Comparison of ENCODE assay signal across 8 mouse cellular contexts in the genomic region with DNA sequence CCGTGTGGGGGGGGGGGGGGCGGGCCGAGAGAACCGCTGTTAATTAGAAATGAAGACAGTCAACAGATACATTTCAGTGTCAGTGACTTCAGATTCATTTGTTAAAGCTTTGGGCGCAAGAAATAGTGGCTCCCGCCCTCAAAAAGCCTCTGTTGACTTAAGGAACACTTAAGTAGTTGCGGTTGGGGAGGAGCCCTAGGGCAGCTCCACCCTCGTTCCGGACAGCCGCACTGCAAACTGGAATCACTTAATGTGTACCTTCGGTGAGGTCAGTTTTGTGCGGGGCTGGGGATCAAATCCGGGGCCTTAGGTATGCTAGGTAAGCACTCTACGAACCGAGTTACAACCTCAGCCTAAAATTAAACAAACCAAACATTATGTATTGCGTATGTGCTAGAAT. TPM values are rescaled to one million over a fixed set of nuclear protein-coding genes. Genes with fewer than 3 reads are reported as not detected.
DNase-seq lines count a peak whose midpoint lies in the region; ATAC-seq and TF ChIP-seq lines count a peak whose summit lies in the region.

No protein-coding gene starts in this region.

- ATAC-seq in erythroid progenitor cell, adult 5-6 weeks (replicated peaks; ENCODE audit: low FRiP score, poor library complexity, severe bottlenecking) = peak; percentile 67; the same call in 1 of the 2 replicates
- peak; percentile 64 for ATAC-seq in lung, embryonic 16.5 days (ENCODE audit: low read depth)

- H3K4me3 ChIP-seq in kidney, adult 2 months (ENCODE audit: insufficient read depth, low read depth, low read length) = peak overlapping the region; percentile 66
- peak overlapping the region; percentile 72 for H3K4me3 ChIP-seq in lung, embryonic 16.5 days (ENCODE audit: low read length)

- H3K27me3 ChIP-seq in kidney, adult 2 months (replicated peaks; ENCODE audit: control insufficient read depth, insufficient read depth, low read length) = no peaks in the 10 kb centered on the region
- H3K27me3 ChIP-seq in lung, embryonic 16.5 days (ENCODE audit: control insufficient read depth, insufficient read depth, low read depth, low read length) = peaks cover 17% of the 10 kb centered on the region
- no peaks in the 10 kb centered on the region for H3K27me3 ChIP-seq in splenic B cell, adult 2 months (ENCODE audit: control insufficient read depth, insufficient read depth, low read length, poor library complexity, severe bottlenecking)

- H3K9me3 ChIP-seq in lung, embryonic 16.5 days (ENCODE audit: control insufficient read depth, low read length) = no peaks in the 10 kb centered on the region

- peak; percentile 19 for DNase-seq in urinary bladder, postnatal 25 days (ENCODE audit: low spot score)
- no peak for DNase-seq in urinary bladder, postnatal 4 days (ENCODE audit: low spot score in 2 of 2)
- DNase-seq in kidney, adult 2 months = peak; percentile 29
- peak; percentile 67 for DNase-seq in splenic B cell, adult 2 months (ENCODE audit: low read depth, low spot score)
- DNase-seq in cerebellum, adult 18-20 months = no peak
- no peak for DNase-seq in layer of hippocampus, postnatal 10 days (ENCODE audit: low spot score in 2 of 2)

- H3K36me3 ChIP-seq in kidney, adult 2 months (ENCODE audit: control insufficient read depth, insufficient read depth, low read length) = no peaks in the 10 kb centered on the region
- H3K36me3 ChIP-seq in lung, embryonic 16.5 days (ENCODE audit: control insufficient read depth, insufficient read depth, low read length) = no peaks in the 10 kb centered on the region
- H3K36me3 ChIP-seq in splenic B cell, adult 2 months (ENCODE audit: control insufficient read depth, insufficient read depth, low read length, poor library complexity, severe bottlenecking) = no peaks in the 10 kb centered on the region

- no peak overlapping the region for H3K27ac ChIP-seq in kidney, adult 2 months (ENCODE audit: insufficient read depth, low read depth, low read length)
- no peak overlapping the region; the same call in 1 of the 2 replicates for H3K27ac ChIP-seq in lung, embryonic 16.5 days (ENCODE audit: low read length)

- H3K4me2 ChIP-seq in lung, embryonic 16.5 days (ENCODE audit: low read depth, low read length) = peak overlapping the region; percentile 96

- H3K4me1 ChIP-seq in kidney, adult 2 months (ENCODE audit: control insufficient read depth, insufficient read depth, low read length) = no peaks in the 10 kb centered on the region
- H3K4me1 ChIP-seq in lung, embryonic 16.5 days (replicated peaks; ENCODE audit: control insufficient read depth, insufficient read depth, low read length) = peaks cover 9% of the 10 kb centered on the region; the same call in 1 of the 2 replicates

- TF ChIP-seq CTCF in kidney, adult 2 months (conservative IDR thresholded peaks at IDR 0.05; ENCODE audit: insufficient read depth, insufficient read length, low read depth, low read length) = no peak

- peak overlapping the region; percentile 69 for H3K9ac ChIP-seq in lung, embryonic 16.5 days (ENCODE audit: low read length)

- no peak for TF ChIP-seq POLR2A in kidney, adult 2 months (IDR thresholded peaks at IDR 0.05; ENCODE audit: low read depth, low read length)

- 6% methylated on average over 16 of the region's 16 CpGs for WGBS in kidney, adult 2 months
- WGBS in lung, embryonic 16.5 days = 3% methylated on average over 14 of the region's 16 CpGs

RNA-seq across cellular contexts. Expression of gene Utf1, which starts 7.5 kb away (rescaled TPM):
- not detected in 2 replicates for total RNA-seq in erythroid progenitor cell, adult 5-6 weeks (2015; ENCODE audit: low replicate concordance)
- not detected in 2 replicates for total RNA-seq in erythroid progenitor cell, adult 5-6 weeks (2017; ENCODE audit: low replicate concordance)
- 0.13 TPM in 1 of 2 replicates, not detected in the other for polyA plus RNA-seq in kidney, adult 2 months (2012; rRNA removed)
- polyA plus RNA-seq in lung, embryonic 16.5 days (2015; fragmentation: Nextera tagmentation; extraction: Ambion mirVana) = 0.13 and 0.63 TPM in 2 replicates
- total RNA-seq in layer of hippocampus, postnatal 10 days (2021) = not detected

RNA-seq across cellular contexts. Expression of gene 6430531B16Rik, which starts 27.5 kb away (rescaled TPM):
- not detected in 2 replicates for total RNA-seq in erythroid progenitor cell, adult 5-6 weeks (2015; ENCODE audit: low replicate concordance)
- total RNA-seq in erythroid progenitor cell, adult 5-6 weeks (2017; ENCODE audit: low replicate concordance) = not detected in 2 replicates
- polyA plus RNA-seq in kidney, adult 2 months (2012; rRNA removed) = 0.13 and 0.29 TPM in 2 replicates
- 4.1 and 6.2 TPM in 2 replicates for polyA plus RNA-seq in lung, embryonic 16.5 days (2015; fragmentation: Nextera tagmentation; extraction: Ambion mirVana)
- 1 to 10 TPM in 1 of 2 experiments, under 1 TPM in 1; 0.87 to 1.0 TPM for total RNA-seq in layer of hippocampus, postnatal 10 days (2021)

RNA-seq across cellular contexts. Expression of gene Adam8, which starts 41.3 kb away (rescaled TPM):
- total RNA-seq in erythroid progenitor cell, adult 5-6 weeks (2015; ENCODE audit: low replicate concordance) = 9.2 and 9.4 TPM in 2 replicates
- 3.3 and 5.2 TPM in 2 replicates for total RNA-seq in erythroid progenitor cell, adult 5-6 weeks (2017; ENCODE audit: low replicate concordance)
- polyA plus RNA-seq in kidney, adult 2 months (2012; rRNA removed) = 1.8 and 2.2 TPM in 2 replicates
- polyA plus RNA-seq in lung, embryonic 16.5 days (2015; fragmentation: Nextera tagmentation; extraction: Ambion mirVana) = 1.9 and 3.1 TPM in 2 replicates
- 1 to 10 TPM; 1.3 to 2.4 TPM for total RNA-seq in layer of hippocampus, postnatal 10 days (2021)

RNA-seq across cellular contexts. Expression of gene Kndc1, which starts 56.6 kb away (rescaled TPM):
- not detected in 2 replicates for total RNA-seq in erythroid progenitor cell, adult 5-6 weeks (2015; ENCODE audit: low replicate concordance)
- total RNA-seq in erythroid progenitor cell, adult 5-6 weeks (2017; ENCODE audit: low replicate concordance) = not detected in 2 replicates
- polyA plus RNA-seq in kidney, adult 2 months (2012; rRNA removed) = 0.02 TPM in 1 of 2 replicates, not detected in the other
- polyA plus RNA-seq in lung, embryonic 16.5 days (2015; fragmentation: Nextera tagmentation; extraction: Ambion mirVana) = 1.1 and 1.8 TPM in 2 replicates
- 10 to 100 TPM; 49.1 to 56.1 TPM for total RNA-seq in layer of hippocampus, postnatal 10 days (2021)

Comparison
In these comparisons a context has a peak if more than half of its experiments do, and no peak if none do; other contexts are left out.
1. DNase-seq: peak in urinary bladder, postnatal 25 days (single experiment), kidney, adult 2 months (single experiment) and splenic B cell, adult 2 months (single experiment); none in urinary bladder, postnatal 4 days (0 of 2), cerebellum, adult 18-20 months (0 of 2) and layer of hippocampus, postnatal 10 days (0 of 2).